ENCODE assay signal across 8 mouse cellular contexts in the genomic region with DNA sequence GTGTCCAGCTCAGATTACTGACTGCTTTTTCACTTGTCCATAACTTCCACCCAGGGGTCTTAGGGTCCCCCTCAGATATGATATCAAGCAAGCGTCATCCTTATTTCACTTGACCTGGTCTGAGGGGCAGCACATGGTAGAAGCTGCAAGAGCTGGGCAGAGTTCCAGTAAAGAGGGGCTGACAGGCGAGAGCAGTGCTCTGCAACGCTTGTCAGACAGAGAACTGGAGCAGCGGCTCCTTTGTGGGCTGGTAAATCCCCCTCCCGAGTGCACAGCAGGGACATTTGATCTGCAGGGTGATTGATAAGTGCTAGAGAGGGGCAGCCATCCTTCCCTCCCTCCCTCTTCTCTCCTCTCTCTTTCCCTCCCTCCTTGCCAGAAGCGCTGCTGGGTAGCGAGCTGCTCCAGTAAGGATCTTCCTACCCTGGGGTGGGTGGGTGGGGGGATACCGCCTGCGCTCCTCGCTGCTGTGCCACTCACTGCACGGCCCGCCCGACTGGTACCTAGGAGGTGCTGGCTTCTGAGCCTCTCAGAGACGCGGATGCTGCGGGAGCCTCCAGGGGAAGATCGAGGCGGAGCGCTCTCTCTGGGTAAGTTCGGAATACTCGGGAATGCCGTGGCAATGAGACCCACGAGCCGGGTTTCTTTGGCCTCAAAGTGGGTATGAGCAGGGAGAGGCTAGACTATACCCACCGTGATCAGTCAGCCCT. TPM values are rescaled to one million over a fixed set of nuclear protein-coding genes. Genes with fewer than 3 reads are reported as not detected.
DNase-seq lines count a peak whose midpoint lies in the region; ATAC-seq and TF ChIP-seq lines count a peak whose summit lies in the region.

Slitrk2 (plus strand) TSS at position 408 of the 710 bp plus-strand sequence.

- DNase-seq in heart, postnatal 0 days (ENCODE audit: low spot score) = no peak
- DNase-seq in heart, adult 2 months = no peak
- peak; percentile 37 for DNase-seq in embryonic facial prominence, embryonic 10.5 days (ENCODE audit: low spot score)
- peak; percentile 62 for DNase-seq in midbrain, embryonic 14.5 days
- no peak for DNase-seq in testis, postnatal 10 days (ENCODE audit: low spot score)
- DNase-seq in kidney, postnatal 25 days = no peak
- DNase-seq in kidney, adult 9 months = no peak

- TF ChIP-seq EP300 in heart, postnatal 0 days (IDR thresholded peaks at IDR 0.05; ENCODE audit: low read depth) = no peak
- no peak for TF ChIP-seq EP300 in heart, adult 2 months (IDR thresholded peaks at IDR 0.05; ENCODE audit: insufficient read depth, low read depth, low read length)

- TF ChIP-seq POLR2A in heart, adult 2 months (IDR thresholded peaks at IDR 0.05; ENCODE audit: insufficient read depth, low read depth, low read length) = no peak

- no peak within 1 kb of the TSS for H3K27ac ChIP-seq in heart, postnatal 0 days (ENCODE audit: low read depth)
- no peak within 1 kb of the TSS for H3K27ac ChIP-seq in heart, adult 2 months
- no peak within 1 kb of the TSS; the same call in 1 of the 2 replicates for H3K27ac ChIP-seq in embryonic facial prominence, embryonic 10.5 days (replicated peaks)
- no peak within 1 kb of the TSS for H3K27ac ChIP-seq in intestine, embryonic 16.5 days (ENCODE audit: low read length)
- no peak within 1 kb of the TSS for H3K27ac ChIP-seq in midbrain, embryonic 14.5 days (replicated peaks; ENCODE audit: low read depth, low read length)

- no peaks in the 10 kb centered on the region for H3K27me3 ChIP-seq in heart, postnatal 0 days (ENCODE audit: control insufficient read depth, insufficient read depth, low read length)
- no peaks in the 10 kb centered on the region for H3K27me3 ChIP-seq in heart, adult 2 months (ENCODE audit: control insufficient read depth, insufficient read depth, low read length)
- peaks cover 36% of the 10 kb centered on the region for H3K27me3 ChIP-seq in embryonic facial prominence, embryonic 10.5 days (replicated peaks; ENCODE audit: low read depth, poor library complexity, severe bottlenecking)
- no peaks in the 10 kb centered on the region for H3K27me3 ChIP-seq in intestine, embryonic 16.5 days (replicated peaks; ENCODE audit: control insufficient read depth, insufficient read depth, low read length)
- no peaks in the 10 kb centered on the region for H3K27me3 ChIP-seq in midbrain, embryonic 14.5 days (ENCODE audit: control insufficient read depth, insufficient read depth, low read length)

- H3K9ac ChIP-seq in heart, postnatal 0 days (replicated peaks; ENCODE audit: low read depth, low read length) = no peak within 1 kb of the TSS
- H3K9ac ChIP-seq in heart, adult 2 months (ENCODE audit: low read depth, low read length) = no peak within 1 kb of the TSS
- no peak within 1 kb of the TSS for H3K9ac ChIP-seq in intestine, embryonic 16.5 days (ENCODE audit: low read depth, low read length)
- peak within 1 kb of the TSS; percentile 38 for H3K9ac ChIP-seq in midbrain, embryonic 14.5 days (replicated peaks; ENCODE audit: low read length)

- ATAC-seq in heart, postnatal 0 days (ENCODE audit: insufficient read depth, low read depth) = no peak
- ATAC-seq in intestine, embryonic 16.5 days = peak; percentile 33; the same call in 1 of the 2 replicates
- peak; percentile 53 for ATAC-seq in midbrain, embryonic 14.5 days (ENCODE audit: low FRiP score, low TSS enrichment)

- no peaks in the 10 kb centered on the region for H3K4me1 ChIP-seq in heart, postnatal 0 days (ENCODE audit: control insufficient read depth, insufficient read depth)
- H3K4me1 ChIP-seq in heart, adult 2 months (ENCODE audit: control insufficient read depth, insufficient read depth, low read length) = no peaks in the 10 kb centered on the region
- H3K4me1 ChIP-seq in embryonic facial prominence, embryonic 10.5 days = 0 out of 2 replicates have a peak, but pooled peaks cover 3% of the 10 kb centered on the region
- H3K4me1 ChIP-seq in intestine, embryonic 16.5 days (ENCODE audit: control insufficient read depth, insufficient read depth, low read length) = no peaks in the 10 kb centered on the region
- no peaks in the 10 kb centered on the region for H3K4me1 ChIP-seq in midbrain, embryonic 14.5 days (ENCODE audit: control insufficient read depth, insufficient read depth, low read length)

- H3K4me2 ChIP-seq in heart, postnatal 0 days (ENCODE audit: low read depth, low read length) = peak within 1 kb of the TSS; percentile 59
- peak within 1 kb of the TSS; percentile 52 for H3K4me2 ChIP-seq in intestine, embryonic 16.5 days (ENCODE audit: low read depth, low read length)
- peak within 1 kb of the TSS; percentile 61 for H3K4me2 ChIP-seq in midbrain, embryonic 14.5 days (ENCODE audit: low read length)

- no peak for TF ChIP-seq CTCF in heart, postnatal 0 days (IDR thresholded peaks at IDR 0.05; ENCODE audit: low read depth)
- no peak for TF ChIP-seq CTCF in heart, adult 2 months (IDR thresholded peaks at IDR 0.05)

- intact Hi-C loops in heart, adult 2 months (cut with DNase I) = no loop called here

- H3K9me3 ChIP-seq in heart, postnatal 0 days (replicated peaks; ENCODE audit: control insufficient read depth, low read length) = no peaks in the 10 kb centered on the region
- H3K9me3 ChIP-seq in embryonic facial prominence, embryonic 10.5 days = no peaks in the 10 kb centered on the region
- H3K9me3 ChIP-seq in intestine, embryonic 16.5 days (ENCODE audit: control insufficient read depth, low read length) = no peaks in the 10 kb centered on the region
- no peaks in the 10 kb centered on the region for H3K9me3 ChIP-seq in midbrain, embryonic 14.5 days (ENCODE audit: control insufficient read depth, low read length)

- 17% methylated on average over 19 of the region's 25 CpGs for WGBS in heart, postnatal 0 days
- 18% methylated on average over 25 of the region's 25 CpGs for WGBS in heart, adult 2 months
- 14% methylated on average over 25 of the region's 25 CpGs for whole genome bisulfite sequencing in embryonic facial prominence, embryonic 10.5 days
- WGBS in intestine, embryonic 16.5 days = 18% methylated on average over 24 of the region's 25 CpGs
- 20% methylated on average over 25 of the region's 25 CpGs for WGBS in midbrain, embryonic 14.5 days

- H3K36me3 ChIP-seq in heart, postnatal 0 days (replicated peaks; ENCODE audit: control insufficient read depth, insufficient read depth, low read length) = no peaks in the 10 kb centered on the region
- no peaks in the 10 kb centered on the region for H3K36me3 ChIP-seq in heart, adult 2 months (ENCODE audit: control insufficient read depth, insufficient read depth, low read length)
- no peaks in the 10 kb centered on the region for H3K36me3 ChIP-seq in embryonic facial prominence, embryonic 10.5 days (replicated peaks)
- no peaks in the 10 kb centered on the region for H3K36me3 ChIP-seq in intestine, embryonic 16.5 days (ENCODE audit: control insufficient read depth, insufficient read depth, low read length)
- no peaks in the 10 kb centered on the region for H3K36me3 ChIP-seq in midbrain, embryonic 14.5 days (ENCODE audit: control insufficient read depth, insufficient read depth, low read length)

- no peaks in the 10 kb centered on the region for H3K79me2 ChIP-seq in heart, adult 2 months (replicated peaks; ENCODE audit: control insufficient read depth, insufficient read depth, low read length)

- peak within 1 kb of the TSS; percentile 23 for H3K4me3 ChIP-seq in heart, postnatal 0 days (ENCODE audit: low read depth, low read length)
- H3K4me3 ChIP-seq in heart, adult 2 months = no peak within 1 kb of the TSS
- peak within 1 kb of the TSS; percentile 54 for H3K4me3 ChIP-seq in embryonic facial prominence, embryonic 10.5 days
- H3K4me3 ChIP-seq in intestine, embryonic 16.5 days (ENCODE audit: low read length) = peak within 1 kb of the TSS; percentile 35
- H3K4me3 ChIP-seq in midbrain, embryonic 14.5 days (replicated peaks; ENCODE audit: low read depth, low read length) = peak within 1 kb of the TSS; percentile 32

RNA-seq across cellular contexts. Expression of gene Slitrk2, which starts in this region (rescaled TPM):
- total RNA-seq in heart, postnatal 0 days (2014; rRNA removed; ENCODE audit: low replicate concordance) = 0.08 TPM in 1 of 2 replicates, not detected in the other
- polyA plus RNA-seq in heart, postnatal 0 days (2015; fragmentation: Nextera tagmentation; extraction: Ambion mirVana) = 0.14 and 0.18 TPM in 2 replicates
- total RNA-seq in heart, adult 2 months (2021) = under 1 TPM; 0.13 to 0.27 TPM
- polyA plus RNA-seq in heart, adult 2 months (2012; rRNA removed) = 0.02 and 0.29 TPM in 2 replicates
- 1.7 and 2.3 TPM in 2 replicates for polyA plus RNA-seq in embryonic facial prominence, embryonic 10.5 days (2016; fragmentation: Nextera tagmentation; extraction: Ambion mirVana)
- polyA plus RNA-seq in intestine, embryonic 16.5 days (2015; fragmentation: Nextera tagmentation; extraction: Ambion mirVana) = 0.69 and 0.81 TPM in 2 replicates
- polyA plus RNA-seq in midbrain, embryonic 14.5 days (2014; fragmentation: Nextera tagmentation; extraction: Ambion mirVana) = 10.8 and 11.2 TPM in 2 replicates

Comparison
In these comparisons a context has a peak if more than half of its experiments do, and no peak if none do; other contexts are left out.
1. Peak in ATAC-seq, H3K4me3 ChIP-seq and H3K4me2 ChIP-seq in intestine, embryonic 16.5 days; RNA of the gene not detected or under 1 TPM.
2. DNase-seq: peak in embryonic facial prominence, embryonic 10.5 days (single experiment) and midbrain, embryonic 14.5 days (single experiment); none in heart, postnatal 0 days (single experiment), heart, adult 2 months (0 of 2), testis, postnatal 10 days (single experiment), kidney, postnatal 25 days (0 of 2) and kidney, adult 9 months (single experiment).
3. Peak in every context shown above with its lines, with median percentiles within 50 percentile points of each other: H3K4me2 ChIP-seq.